Mouse (Mus musculus): ENCODE data around the gene Bicral. TPM values are rescaled to one million over a fixed set of nuclear protein-coding genes. Genes with fewer than 3 reads are reported as not detected.

Gene Bicral
- total RNA-seq, 2 experiments from 2014 or later = 8.2 to 12.1 TPM

DNA sequence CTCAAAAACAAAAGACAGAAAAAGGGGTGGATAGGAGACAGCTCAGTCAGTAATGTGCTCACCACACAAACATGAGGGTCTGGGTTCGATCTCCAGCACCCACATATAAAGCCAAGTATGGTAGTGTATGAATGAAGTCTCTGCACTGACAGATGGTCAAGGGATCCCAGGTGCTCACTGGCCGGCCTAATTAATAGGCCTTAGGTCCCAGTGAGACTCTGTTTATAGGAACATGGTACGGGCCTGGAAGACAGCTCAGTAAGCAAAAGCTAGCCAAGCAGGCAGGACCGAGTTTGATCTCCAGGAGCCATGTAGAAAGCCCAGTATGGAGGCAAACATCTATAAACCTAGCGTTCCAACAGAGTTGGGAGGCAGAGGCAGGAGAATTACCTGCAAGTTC lies 18.8 kb upstream of the Bicral start:
- intact Hi-C loops (cut with DNase I) = no loop called here
- DNase-seq = no peak

DNA sequence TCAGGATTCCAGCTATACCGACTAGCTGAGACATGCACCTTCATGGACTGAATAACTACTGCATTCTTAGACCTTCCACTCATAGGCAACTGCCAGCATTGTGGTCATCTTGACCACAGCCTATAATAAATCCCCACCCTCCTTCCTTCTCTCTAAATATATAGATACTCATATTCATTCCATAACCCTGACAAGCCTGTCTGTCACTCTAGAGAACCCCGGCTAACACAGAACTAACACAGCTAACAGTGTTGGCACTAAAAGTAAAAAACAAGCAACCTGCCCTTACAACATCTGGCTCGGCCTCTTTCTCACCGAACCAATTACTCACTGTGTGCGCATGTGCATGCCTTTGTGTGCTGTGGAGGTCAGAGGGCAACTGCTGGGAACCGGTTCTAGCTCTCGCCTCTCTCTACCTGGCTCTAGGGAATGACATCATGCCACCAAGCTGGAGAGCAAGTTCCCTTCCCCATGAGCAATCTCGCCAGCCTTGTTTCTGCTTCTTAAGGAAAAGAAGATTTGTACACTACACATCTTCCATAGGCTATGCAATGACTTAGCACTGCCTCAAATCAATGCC lies 18.2 kb upstream of the Bicral start:
- intact Hi-C loops (cut with DNase I) = no loop called here

DNA sequence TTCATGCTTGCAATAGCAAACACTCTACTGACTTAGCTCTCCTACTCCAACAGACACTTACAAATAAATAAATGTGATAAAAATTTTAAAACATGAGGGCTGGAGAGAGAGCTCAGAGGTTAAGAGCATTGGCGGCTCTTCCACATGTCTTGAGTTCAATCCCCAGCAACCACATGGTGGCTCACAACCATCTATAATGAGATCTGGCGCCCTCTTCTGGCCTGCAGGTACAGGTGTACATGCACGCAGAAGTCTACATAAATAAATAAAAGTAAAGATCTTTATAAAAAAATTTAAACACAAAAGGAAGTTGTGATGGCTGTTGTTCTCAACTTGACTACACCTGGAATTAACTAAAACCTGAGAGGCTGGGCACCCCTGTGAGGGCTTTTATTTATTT lies 17.3 kb upstream of the Bicral start:
- no peak for DNase-seq
- intact Hi-C loops (cut with DNase I) = no loop called here

More for the DNA sequence above, 18.2 kb upstream of the Bicral start:
- no peak for DNase-seq

DNA sequence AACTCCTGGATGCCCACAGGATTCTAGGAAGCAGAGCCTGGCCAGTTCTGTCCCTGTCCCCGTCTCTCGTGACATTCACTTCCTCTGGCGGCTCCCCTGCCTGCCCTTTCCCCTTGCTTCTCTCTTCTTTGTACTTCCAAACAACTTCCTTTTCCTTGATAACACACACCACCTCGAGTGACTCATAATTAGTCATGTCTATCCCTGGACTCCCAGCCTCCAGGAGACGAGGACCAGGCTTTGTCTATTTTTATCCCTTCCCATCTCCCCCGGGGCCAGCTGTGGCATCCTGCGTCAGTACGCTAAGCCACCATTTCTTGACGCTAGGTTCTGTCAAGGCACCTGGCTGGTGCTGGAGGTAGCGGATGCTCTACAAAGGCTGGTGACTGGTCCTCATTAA lies 15.9 kb upstream of the Bicral start:
- intact Hi-C loops (cut with DNase I) = no loop called here
- DNase-seq = peak in 1 of 2 experiments; percentile 24

DNA sequence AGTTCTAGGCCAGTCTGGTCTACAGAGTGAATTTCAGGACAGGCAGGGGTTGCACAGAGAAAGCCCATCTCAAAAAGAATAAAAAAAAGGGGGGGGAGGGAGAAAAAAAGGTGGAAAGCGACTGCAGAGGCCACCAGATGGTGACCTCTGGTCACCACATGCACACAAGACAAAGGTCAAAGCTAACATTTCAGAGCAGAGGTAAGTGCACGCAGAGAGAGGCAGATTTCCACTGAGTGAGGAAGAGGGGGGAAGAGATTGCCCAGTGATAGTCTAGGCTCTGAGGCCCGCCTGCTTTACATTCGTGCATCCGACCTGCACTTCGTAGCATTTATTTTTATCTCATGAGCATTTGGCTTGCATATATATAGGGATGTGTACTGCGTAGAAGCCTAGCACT lies 14.5 kb upstream of the Bicral start:
- intact Hi-C loops (cut with DNase I) = no loop called here

DNA sequence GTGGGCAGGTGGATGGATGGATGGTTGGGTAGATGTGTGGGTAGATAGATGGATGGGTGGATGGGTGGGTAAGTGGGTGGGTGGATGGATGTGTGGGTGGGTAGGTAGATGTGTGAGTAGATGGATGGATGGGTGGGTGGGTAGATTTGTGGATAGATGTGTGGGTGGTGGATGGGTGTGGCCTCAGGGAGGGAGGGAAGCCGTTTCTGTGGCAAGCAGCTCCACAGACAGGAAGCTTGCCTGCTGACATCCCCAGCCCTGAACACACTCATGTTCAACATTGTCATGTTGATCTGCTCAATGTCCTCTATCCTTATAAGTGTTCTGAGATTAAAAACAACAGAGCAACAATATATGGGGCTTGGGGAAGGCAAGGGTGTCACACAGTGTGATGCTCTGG lies 12.6 kb upstream of the Bicral start:
- intact Hi-C loops (cut with DNase I) = no loop called here
- no peak for DNase-seq

More for the DNA sequence above, 14.5 kb upstream of the Bicral start:
- DNase-seq = no peak

GRCm38 (mm10) chr17:46870204-46870798 lies 12.0 kb upstream of the Bicral start:
- no peak for DNase-seq
- intact Hi-C loops (cut with DNase I) = no loop called here

- intact Hi-C loops (cut with DNase I) = no loop called here
- DNase-seq = no peak
These were observed 8.6 kb upstream of the Bicral start for GRCm38 (mm10) chr17:46866836-46867235.

DNA sequence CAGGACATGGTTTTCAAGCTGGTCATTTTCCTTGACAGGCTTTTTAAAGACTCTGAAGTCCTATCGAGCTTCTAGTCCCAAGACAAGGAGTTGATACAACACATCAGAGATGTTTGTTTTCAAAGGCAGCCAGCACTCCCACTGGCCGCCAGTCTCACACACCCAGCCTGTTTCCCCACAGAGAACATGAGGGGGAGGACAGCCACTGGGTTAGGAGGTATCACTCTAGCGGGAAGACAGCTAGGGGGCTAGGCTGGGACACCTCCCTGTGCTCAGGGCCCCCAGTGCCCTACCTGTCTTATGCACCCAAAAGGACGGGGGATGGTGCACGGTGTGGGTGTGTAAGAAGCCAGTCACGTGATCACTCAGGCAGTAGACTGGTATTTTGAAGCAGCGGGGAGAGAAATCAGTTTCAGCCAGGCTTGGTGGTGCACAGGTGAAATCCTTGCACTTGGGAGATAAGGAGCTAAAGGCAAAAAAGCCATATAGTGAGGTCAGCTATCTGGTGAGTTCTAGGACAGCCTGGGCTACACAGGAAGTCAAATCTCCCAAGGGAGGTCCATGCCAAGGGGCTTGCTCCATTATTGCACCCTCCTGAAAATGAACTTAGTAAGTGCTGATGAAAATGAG lies 6.4 kb upstream of the Bicral start:
- intact Hi-C loops (cut with DNase I) = no loop called here
- DNase-seq = no peak

GRCm38 (mm10) chr17:46860120-46860519 lies 1.8 kb upstream of the Bicral start:
- DNase-seq = no peak

DNA sequence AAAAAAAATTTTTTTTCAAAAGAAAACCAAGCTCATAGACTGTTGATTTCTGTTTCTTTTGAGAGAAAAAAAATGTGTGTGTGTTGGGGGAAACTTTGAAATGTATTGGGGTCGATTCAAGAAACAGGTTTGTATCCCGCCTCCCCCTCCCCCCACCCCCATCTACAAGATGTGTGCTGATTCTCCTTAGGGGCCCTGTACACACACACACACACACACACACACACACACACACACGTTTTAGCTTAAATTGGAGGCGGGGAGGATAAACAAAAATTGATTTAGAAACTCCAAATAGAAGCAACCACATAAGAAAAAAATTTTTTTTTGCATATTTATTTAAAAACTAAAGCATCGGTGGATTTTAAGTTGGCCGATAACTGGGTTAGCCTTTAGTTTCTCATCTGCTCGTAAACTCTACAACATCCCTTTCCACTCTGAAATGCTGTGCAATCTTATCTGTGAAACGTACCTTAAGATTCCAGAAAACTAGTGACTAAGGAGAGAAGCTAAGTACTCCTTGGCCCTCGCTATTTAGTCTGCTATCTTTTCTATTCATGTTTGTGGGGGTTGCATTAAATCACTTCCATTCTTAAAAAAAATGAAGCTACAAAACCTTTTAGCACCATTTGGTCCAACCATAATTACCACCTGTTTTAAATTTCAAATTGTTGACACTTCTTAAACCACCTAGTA lies 615 bp upstream of the Bicral start:
- DNase-seq = no peak
- intact Hi-C loops (cut with DNase I) = no loop called here

More at GRCm38 (mm10) chr17:46860120-46860519, 1.8 kb upstream of the Bicral start:
- intact Hi-C loops (cut with DNase I) = loop anchor here (2.0 kb wide), 1 partner anchor 27 kb away; no protein-coding TSS in a partner anchor

- intact Hi-C loops (cut with DNase I) = no loop called here
- DNase-seq = peak; percentile 76 to 79
These were observed 850 bp downstream of the Bicral start for GRCm38 (mm10) chr17:46857361-46857902.

- intact Hi-C loops (cut with DNase I) = no loop called here
- peak; percentile 81 for DNase-seq
These were observed 1.6 kb downstream of the Bicral start for GRCm38 (mm10) chr17:46856471-46857360.

GRCm38 (mm10) chr17:46856107-46856388 lies 2.2 kb downstream of the Bicral start:
- no peak for DNase-seq
- intact Hi-C loops (cut with DNase I) = no loop called here

DNA sequence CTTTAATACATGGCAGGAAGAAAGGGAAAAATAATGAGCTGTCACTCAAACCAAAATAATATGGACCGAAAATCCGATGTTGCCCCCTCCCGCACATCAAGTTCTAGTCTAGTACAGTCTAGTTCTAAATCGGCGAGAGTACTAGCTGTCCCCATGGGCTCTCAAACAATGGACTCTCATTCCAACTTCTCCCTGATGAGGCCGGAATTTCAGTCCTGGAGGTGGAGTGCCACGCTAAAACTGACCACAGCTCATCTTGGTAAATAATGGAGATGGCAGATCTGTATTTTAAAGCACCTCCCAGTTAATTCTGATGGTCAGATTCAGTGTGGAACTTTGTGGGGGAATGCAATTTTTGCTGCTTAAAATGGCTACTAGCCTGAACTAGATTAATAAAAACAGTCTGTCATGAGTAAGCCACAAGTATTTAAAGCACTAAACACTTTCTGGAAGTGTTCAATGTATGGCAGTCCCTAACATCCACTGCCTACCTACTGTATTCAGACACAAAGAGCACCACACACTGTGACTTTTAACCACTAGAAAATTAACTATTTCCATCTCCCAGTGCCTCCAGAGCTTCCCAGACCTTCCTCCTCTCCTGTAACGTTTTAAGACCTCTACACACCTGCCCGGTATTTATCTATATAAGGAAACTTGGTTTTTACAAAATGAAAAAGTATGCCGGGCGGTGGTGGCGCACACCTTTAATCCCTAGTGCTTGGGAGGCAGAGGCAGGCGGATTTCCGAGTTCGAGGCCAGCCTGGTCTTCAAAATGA lies 2.8 kb downstream of the Bicral start:
- intact Hi-C loops (cut with DNase I) = no loop called here
- DNase-seq = no peak

DNA sequence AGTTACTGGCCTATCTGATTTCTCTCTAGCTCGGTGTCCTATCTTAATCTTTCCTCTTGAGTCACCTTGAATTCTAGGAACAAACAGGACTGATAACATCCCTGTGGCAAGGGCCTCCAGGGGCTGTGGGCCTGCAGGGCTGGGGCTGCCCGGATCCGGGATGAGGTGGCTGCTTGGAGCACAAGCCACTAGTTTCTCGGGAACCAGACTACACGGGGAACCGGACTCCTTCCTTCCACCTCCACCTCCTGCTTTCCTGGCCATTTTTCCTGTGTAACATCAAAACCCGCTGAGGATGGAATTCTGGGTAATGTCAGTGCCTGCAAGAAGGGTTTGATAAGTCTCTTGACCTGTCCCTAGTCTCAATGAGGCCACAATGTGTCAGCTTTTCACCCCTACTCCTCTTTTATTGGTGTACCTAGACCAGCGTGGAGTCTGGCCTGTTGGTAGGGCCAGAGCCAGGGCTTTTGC lies 3.6 kb downstream of the Bicral start:
- intact Hi-C loops (cut with DNase I) = loop anchor here (5.0 kb wide), 1 partner anchor 38 kb away; the partner anchor contains the start of gene Tbcc
- no peak for DNase-seq

DNA sequence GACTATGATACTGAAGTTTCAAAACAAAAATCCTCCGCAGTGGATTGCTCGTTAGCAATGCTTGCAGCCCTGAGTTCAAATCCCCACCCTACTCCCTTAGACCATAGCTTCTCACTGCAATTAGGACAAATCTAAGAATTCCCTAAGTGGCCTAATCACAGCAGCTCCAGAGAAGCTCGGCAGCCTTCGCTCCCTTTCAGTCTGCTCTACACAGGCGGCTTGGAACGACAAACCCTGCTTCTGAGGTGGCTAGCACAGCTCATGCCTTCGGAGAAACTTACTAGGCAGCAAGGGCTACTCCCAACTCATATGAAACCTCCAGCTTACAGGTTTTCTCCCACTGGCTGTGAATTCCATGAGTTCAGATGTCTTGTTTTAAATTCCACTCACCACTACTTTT lies 4.2 kb downstream of the Bicral start:
- intact Hi-C loops (cut with DNase I) = loop anchor here (5.0 kb wide), 1 partner anchor 38 kb away; the partner anchor contains the start of gene Tbcc

DNA sequence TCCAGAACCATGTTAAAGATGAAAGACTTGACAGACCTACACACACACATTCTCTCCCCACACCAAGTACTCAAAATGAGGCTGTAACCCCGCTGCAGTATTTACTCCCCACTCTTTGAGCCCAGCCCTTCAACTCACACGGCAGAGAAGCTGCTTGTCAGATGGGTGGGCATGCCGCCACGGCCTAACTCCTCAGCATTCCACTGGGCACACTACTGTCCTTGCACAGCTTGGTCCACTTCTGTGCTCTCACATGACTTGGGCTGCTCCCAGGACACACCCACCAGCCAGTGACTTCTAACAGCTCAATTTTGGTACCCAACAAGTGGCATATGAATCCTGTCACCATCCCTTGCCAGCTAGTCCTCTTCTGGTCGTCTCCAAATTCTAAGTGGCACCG lies 5.0 kb downstream of the Bicral start:
- peak; percentile 52 to 58 for DNase-seq
- intact Hi-C loops (cut with DNase I) = loop anchor here (5.0 kb wide), 1 partner anchor 39 kb away; the partner anchor contains the start of gene Tbcc

More for the DNA sequence above, 4.2 kb downstream of the Bicral start:
- no peak for DNase-seq

- intact Hi-C loops (cut with DNase I) = loop anchor here (5.0 kb wide), 1 partner anchor 40 kb away; the partner anchor contains the start of gene Tbcc
- DNase-seq = no peak
These were observed 5.6 kb downstream of the Bicral start for GRCm38 (mm10) chr17:46852725-46853124.

Measured in gastrocnemius, postnatal 36 days (tissue).